Mouse (Mus musculus): ENCODE results near the gene Stim2. TPM values are rescaled to one million over a fixed set of nuclear protein-coding genes. Genes with fewer than 3 reads are reported as not detected.
A peak's percentile ranks its signal among the peaks of the same experiment; 100 is the strongest.

The Stim2 gene
- total and polyA plus RNA-seq, 2 experiments: 12.2 to 13.2 TPM

- peaks cover 22% of the 10 kb centered on the region; the same call in 1 of the 2 replicates for H3K79me2 ChIP-seq (ENCODE audit: control insufficient read depth, insufficient read depth, low read length)
Observed at GRCm38 (mm10) chr5:54056266-54056665, 58.0 kb downstream of the Stim2 start.

DNA sequence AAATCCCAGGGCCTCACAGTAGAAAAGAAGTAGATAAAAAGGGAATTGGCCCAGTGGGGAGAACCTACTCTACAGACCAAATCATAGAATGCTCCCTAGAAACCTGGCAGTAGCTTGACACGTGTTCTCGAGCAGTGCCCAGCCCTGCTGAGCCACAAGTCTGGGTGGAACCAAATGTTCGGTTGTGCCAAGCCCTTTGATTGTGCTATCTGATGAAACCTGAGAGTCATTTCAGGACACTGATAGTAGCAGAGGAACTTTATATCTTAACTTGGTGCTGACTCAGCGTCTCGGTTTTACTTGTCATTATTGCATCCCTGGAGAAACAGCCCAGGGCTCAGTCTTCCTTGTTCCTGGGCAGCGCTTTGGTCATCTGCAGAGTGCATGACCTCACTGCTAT, 61.7 kb downstream of the Stim2 start:
- Histone ChIP-seq H3K9ac (ENCODE audit: low read depth, low read length) (no peak overlapping the region), H3K79me2 (ENCODE audit: control insufficient read depth, insufficient read depth, low read length) (peaks cover 26% of the 10 kb centered on the region; the same call in 1 of the 2 replicates), H3K4me1 (ENCODE audit: control insufficient read depth, insufficient read depth, low read length) (peaks cover 3% of the 10 kb centered on the region), H3K4me3 (ENCODE audit: insufficient read depth, low read depth, low read length) (no peak overlapping the region), H3K27me3 (ENCODE audit: control insufficient read depth, insufficient read depth, low read length) (no peaks in the 10 kb centered on the region), H3K36me3 (ENCODE audit: control insufficient read depth, insufficient read depth, low read length) (peaks cover 16% of the 10 kb centered on the region), H3K27ac (replicated peaks; ENCODE audit: insufficient read depth, low read depth, low read length) (no peak overlapping the region)
- peak; percentile 80 for DNase-seq (ENCODE audit: extremely low read depth, low read depth, low spot score)
- WGBS: 33% methylated on average over 6 of the region's 6 CpGs
- TF ChIP-seq POLR2A (IDR thresholded peaks at IDR 0.05; ENCODE audit: extremely low read depth, insufficient read depth, low read length) (no peak), CTCF (IDR thresholded peaks at IDR 0.05; ENCODE audit: low read depth, low read length) (no peak)

More at GRCm38 (mm10) chr5:54056266-54056665, 58.0 kb downstream of the Stim2 start:
- Histone ChIP-seq H3K4me3 (ENCODE audit: insufficient read depth, low read depth, low read length) (no peak overlapping the region), H3K4me1 (ENCODE audit: control insufficient read depth, insufficient read depth, low read length) (peaks cover 5% of the 10 kb centered on the region), H3K27me3 (ENCODE audit: control insufficient read depth, insufficient read depth, low read length) (no peaks in the 10 kb centered on the region), H3K27ac (replicated peaks; ENCODE audit: insufficient read depth, low read depth, low read length) (no peak overlapping the region), H3K9ac (ENCODE audit: low read depth, low read length) (no peak overlapping the region), H3K36me3 (ENCODE audit: control insufficient read depth, insufficient read depth, low read length) (peaks cover 23% of the 10 kb centered on the region)
- WGBS: 77% methylated on average over 6 of the region's 6 CpGs
- DNase-seq (ENCODE audit: extremely low read depth, low read depth, low spot score): no peak
- TF ChIP-seq POLR2A (IDR thresholded peaks at IDR 0.05; ENCODE audit: extremely low read depth, insufficient read depth, low read length) (no peak), CTCF (IDR thresholded peaks at IDR 0.05; ENCODE audit: low read depth, low read length) (no peak)

GRCm38 (mm10) chr5:54062079-54062478, 63.8 kb downstream of the Stim2 start:
- DNase-seq (ENCODE audit: extremely low read depth, low read depth, low spot score): no peak
- 87% methylated on average over 7 of the region's 7 CpGs for WGBS
- Histone ChIP-seq H3K27ac (replicated peaks; ENCODE audit: insufficient read depth, low read depth, low read length) (no peak overlapping the region), H3K36me3 (ENCODE audit: control insufficient read depth, insufficient read depth, low read length) (peaks cover 10% of the 10 kb centered on the region), H3K79me2 (ENCODE audit: control insufficient read depth, insufficient read depth, low read length) (peaks cover 26% of the 10 kb centered on the region; the same call in 1 of the 2 replicates), H3K4me3 (ENCODE audit: insufficient read depth, low read depth, low read length) (no peak overlapping the region), H3K9ac (ENCODE audit: low read depth, low read length) (no peak overlapping the region), H3K4me1 (ENCODE audit: control insufficient read depth, insufficient read depth, low read length) (peaks cover 3% of the 10 kb centered on the region), H3K27me3 (ENCODE audit: control insufficient read depth, insufficient read depth, low read length) (no peaks in the 10 kb centered on the region)
- TF ChIP-seq CTCF (IDR thresholded peaks at IDR 0.05; ENCODE audit: low read depth, low read length): no peak
- TF ChIP-seq POLR2A (IDR thresholded peaks at IDR 0.05; ENCODE audit: extremely low read depth, insufficient read depth, low read length): no peak

GRCm38 (mm10) chr5:54067591-54067990, 69.3 kb downstream of the Stim2 start:
- no peak for TF ChIP-seq POLR2A (IDR thresholded peaks at IDR 0.05; ENCODE audit: extremely low read depth, insufficient read depth, low read length)
- TF ChIP-seq CTCF (IDR thresholded peaks at IDR 0.05; ENCODE audit: low read depth, low read length): no peak
- H3K79me2 ChIP-seq (ENCODE audit: control insufficient read depth, insufficient read depth, low read length): peaks cover 18% of the 10 kb centered on the region; the same call in 1 of the 2 replicates
- peaks cover 3% of the 10 kb centered on the region; the same call in 1 of the 2 replicates for H3K4me1 ChIP-seq (ENCODE audit: control insufficient read depth, insufficient read depth, low read length)
- DNase-seq (ENCODE audit: extremely low read depth, low read depth, low spot score): no peak
- H3K9ac ChIP-seq (ENCODE audit: low read depth, low read length): no peak overlapping the region
- 96% methylated on average over 3 of the region's 3 CpGs for WGBS
- no peak overlapping the region for H3K27ac ChIP-seq (replicated peaks; ENCODE audit: insufficient read depth, low read depth, low read length)
- H3K4me3 ChIP-seq (ENCODE audit: insufficient read depth, low read depth, low read length): no peak overlapping the region
- no peaks in the 10 kb centered on the region; the same call in 1 of the 2 replicates for H3K36me3 ChIP-seq (ENCODE audit: control insufficient read depth, insufficient read depth, low read length)
- H3K27me3 ChIP-seq (ENCODE audit: control insufficient read depth, insufficient read depth, low read length): no peaks in the 10 kb centered on the region

GRCm38 (mm10) chr5:54070549-54070948, 72.2 kb downstream of the Stim2 start:
- Histone ChIP-seq H3K4me3 (ENCODE audit: insufficient read depth, low read depth, low read length) (no peak overlapping the region), H3K27me3 (ENCODE audit: control insufficient read depth, insufficient read depth, low read length) (no peaks in the 10 kb centered on the region), H3K4me1 (ENCODE audit: control insufficient read depth, insufficient read depth, low read length) (peaks cover 7% of the 10 kb centered on the region; the same call in 1 of the 2 replicates), H3K9ac (ENCODE audit: low read depth, low read length) (no peak overlapping the region), H3K79me2 (ENCODE audit: control insufficient read depth, insufficient read depth, low read length) (peaks cover 18% of the 10 kb centered on the region; the same call in 1 of the 2 replicates), H3K36me3 (ENCODE audit: control insufficient read depth, insufficient read depth, low read length) (no peaks in the 10 kb centered on the region; the same call in 1 of the 2 replicates), H3K27ac (replicated peaks; ENCODE audit: insufficient read depth, low read depth, low read length) (no peak overlapping the region)
- 92% methylated on average over 2 of the region's 2 CpGs for WGBS
- DNase-seq (ENCODE audit: extremely low read depth, low read depth, low spot score): no peak
- TF ChIP-seq POLR2A (IDR thresholded peaks at IDR 0.05; ENCODE audit: extremely low read depth, insufficient read depth, low read length) (no peak), CTCF (IDR thresholded peaks at IDR 0.05; ENCODE audit: low read depth, low read length) (no peak)

GRCm38 (mm10) chr5:54071288-54071687, 73.0 kb downstream of the Stim2 start:
- Histone ChIP-seq H3K27me3 (ENCODE audit: control insufficient read depth, insufficient read depth, low read length) (no peaks in the 10 kb centered on the region), H3K79me2 (ENCODE audit: control insufficient read depth, insufficient read depth, low read length) (peaks cover 15% of the 10 kb centered on the region; the same call in 1 of the 2 replicates), H3K36me3 (ENCODE audit: control insufficient read depth, insufficient read depth, low read length) (no peaks in the 10 kb centered on the region), H3K9ac (ENCODE audit: low read depth, low read length) (no peak overlapping the region), H3K27ac (replicated peaks; ENCODE audit: insufficient read depth, low read depth, low read length) (no peak overlapping the region), H3K4me3 (ENCODE audit: insufficient read depth, low read depth, low read length) (no peak overlapping the region), H3K4me1 (ENCODE audit: control insufficient read depth, insufficient read depth, low read length) (peaks cover 7% of the 10 kb centered on the region; the same call in 1 of the 2 replicates)
- no peak for DNase-seq (ENCODE audit: extremely low read depth, low read depth, low spot score)
- WGBS: 87% methylated on average over 5 of the region's 5 CpGs
- no peak for TF ChIP-seq CTCF (IDR thresholded peaks at IDR 0.05; ENCODE audit: low read depth, low read length)
- TF ChIP-seq POLR2A (IDR thresholded peaks at IDR 0.05; ENCODE audit: extremely low read depth, insufficient read depth, low read length): no peak

All from liver, adult 2 months (tissue).